Comparison of ENCODE assay signal across 7 mouse cellular contexts in the genomic region with DNA sequence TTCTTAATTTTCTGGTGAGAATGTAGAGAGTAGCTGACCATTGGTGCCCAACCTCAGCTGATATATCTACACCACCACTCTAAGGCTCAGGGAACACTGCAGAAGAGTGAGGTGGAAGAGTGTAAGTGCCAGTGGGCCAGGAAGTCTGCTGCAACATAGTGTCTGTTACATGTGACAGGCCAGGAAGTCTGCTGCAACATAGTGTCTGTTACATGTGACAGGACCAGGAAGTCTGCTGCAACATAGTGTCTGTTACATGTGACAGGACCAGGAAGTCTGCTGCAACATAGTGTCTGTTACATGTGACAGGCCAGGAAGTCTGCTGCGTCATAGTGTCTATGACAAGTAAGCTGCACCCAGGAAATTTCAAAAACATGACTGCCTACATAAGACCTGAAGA.
DNase-seq lines count a peak whose midpoint lies in the region; ATAC-seq and TF ChIP-seq lines count a peak whose summit lies in the region.
"Not testable (repeated sequence)": the region's sequence is repeated elsewhere in the genome, so short reads cannot be mapped to it uniquely, and the experiment has no call there.

No protein-coding gene starts in this region.

- H3K27me3 ChIP-seq in liver, postnatal 0 days (ENCODE audit: insufficient read depth, low read length); lung, postnatal 0 days (replicated peaks; ENCODE audit: insufficient read depth, low read length): not testable (repeated sequence)

- H3K36me3 ChIP-seq in liver, postnatal 0 days (replicated peaks; ENCODE audit: insufficient read depth, low read length); lung, postnatal 0 days (ENCODE audit: insufficient read depth, low read length): not testable (repeated sequence)

- H3K4me2 ChIP-seq in liver, postnatal 0 days (ENCODE audit: low read depth, low read length); lung, postnatal 0 days (replicated peaks; ENCODE audit: low read depth, low read length): not testable (repeated sequence)

- not testable (repeated sequence) for H3K27ac ChIP-seq in liver, postnatal 0 days (ENCODE audit: low read depth); lung, postnatal 0 days (ENCODE audit: low read length)

- TF ChIP-seq CTCF in liver, postnatal 0 days (IDR thresholded peaks at IDR 0.05; ENCODE audit: low read depth); lung, postnatal 0 days (IDR thresholded peaks at IDR 0.05): not testable (repeated sequence)

- WGBS in liver, postnatal 0 days (ENCODE audit: insufficient replicate concordance) = 16% methylated on average over 1 of the region's 1 CpGs
- WGBS in lung, postnatal 0 days = 27% methylated on average over 1 of the region's 1 CpGs

- H3K9me3 ChIP-seq in liver, postnatal 0 days (ENCODE audit: low read length); lung, postnatal 0 days (ENCODE audit: low read length): not testable (repeated sequence)

- DNase-seq in B cell, adult 2 months = peak; percentile 21 to 33
- peak; percentile 91 for DNase-seq in heart, adult 11 months
- DNase-seq in kidney, adult 11 months = peak; percentile 15
- DNase-seq in kidney, postnatal 14 days = peak; percentile 12
- DNase-seq in liver, postnatal 0 days = not testable (repeated sequence)
- DNase-seq in lung, postnatal 0 days (ENCODE audit: low spot score) = peak; percentile 42

- not testable (repeated sequence) for H3K4me3 ChIP-seq in liver, postnatal 0 days (ENCODE audit: low read depth, low read length); lung, postnatal 0 days (ENCODE audit: low read depth, low read length)

- not testable (repeated sequence) for H3K4me1 ChIP-seq in liver, postnatal 0 days (ENCODE audit: insufficient read depth); lung, postnatal 0 days (ENCODE audit: insufficient read depth, low read depth, low read length)

- ATAC-seq in liver, postnatal 0 days = peak; percentile 19; the same call in 1 of the 2 replicates
- peak; percentile 84 for ATAC-seq in lung, postnatal 0 days
- peak; percentile 65 for ATAC-seq in megakaryocyte progenitor cell, adult 5-6 weeks (replicated peaks; ENCODE audit: poor library complexity)

- TF ChIP-seq EP300 in liver, postnatal 0 days (IDR thresholded peaks at IDR 0.05; ENCODE audit: low read depth) = not testable (repeated sequence)
- peak; percentile 44; the same call in 1 of the 2 replicates for TF ChIP-seq EP300 in lung, postnatal 0 days (IDR thresholded peaks at IDR 0.05)

- H3K9ac ChIP-seq in liver, postnatal 0 days (replicated peaks); lung, postnatal 0 days (replicated peaks; ENCODE audit: low read depth): not testable (repeated sequence)

Comparison
In these comparisons a context has a peak if more than half of its experiments do, and no peak if none do; other contexts are left out.
1. ATAC-seq: peak in every context shown above with its lines; median percentile 84 in lung, postnatal 0 days; 65 in megakaryocyte progenitor cell, adult 5-6 weeks; 19 in liver, postnatal 0 days.